Mouse (Mus musculus): ENCODE measurements around the gene Ccn2. TPM values are rescaled to one million over a fixed set of nuclear protein-coding genes. Genes with fewer than 3 reads are reported as not detected.

Ccn2 gene
- polyA plus RNA-seq, 1 experiment = 65.2 TPM

GRCm38 (mm10) chr10:24622586-24622985 lies 27.3 kb downstream of the Ccn2 start:
- Histone ChIP-seq H3K9me3 (replicated peaks; ENCODE audit: control insufficient read depth, insufficient read depth, low read length, poor library complexity, severe bottlenecking) (no peaks in the 10 kb centered on the region), H3K4me1 (ENCODE audit: control insufficient read depth, insufficient read depth, low read length) (no peaks in the 10 kb centered on the region), H3K36me3 (ENCODE audit: control insufficient read depth, insufficient read depth, low read length, poor library complexity, severe bottlenecking) (no peaks in the 10 kb centered on the region), H3K4me3 (ENCODE audit: low read depth, low read length) (no peak overlapping the region), H3K27ac (ENCODE audit: insufficient read depth, low read length) (no peak overlapping the region), H3K9ac (ENCODE audit: low read depth, poor library complexity, severe bottlenecking) (no peak overlapping the region), H3K27me3 (ENCODE audit: control insufficient read depth, insufficient read depth, low read length, poor library complexity, severe bottlenecking) (no peaks in the 10 kb centered on the region)
- TF ChIP-seq CTCF (IDR thresholded peaks at IDR 0.05; ENCODE audit: low read depth, low read length) (peak; percentile 100), EP300 (IDR thresholded peaks at IDR 0.05; ENCODE audit: insufficient read depth, low read depth, low read length) (no peak)

GRCm38 (mm10) chr10:24625060-24625701 lies 29.9 kb downstream of the Ccn2 start:
- H3K36me3 ChIP-seq (ENCODE audit: control insufficient read depth, insufficient read depth, low read length, poor library complexity, severe bottlenecking) = no peaks in the 10 kb centered on the region
- no peaks in the 10 kb centered on the region for H3K4me1 ChIP-seq (ENCODE audit: control insufficient read depth, insufficient read depth, low read length)
- no peak overlapping the region for H3K9ac ChIP-seq (ENCODE audit: low read depth, poor library complexity, severe bottlenecking)
- H3K9me3 ChIP-seq (replicated peaks; ENCODE audit: control insufficient read depth, insufficient read depth, low read length, poor library complexity, severe bottlenecking) = no peaks in the 10 kb centered on the region
- no peak overlapping the region for H3K4me3 ChIP-seq (ENCODE audit: low read depth, low read length)
- TF ChIP-seq POLR2A (IDR thresholded peaks at IDR 0.05; ENCODE audit: insufficient read depth, low read length) (no peak), CTCF (IDR thresholded peaks at IDR 0.05; ENCODE audit: low read depth, low read length) (peak; percentile 78), EP300 (IDR thresholded peaks at IDR 0.05; ENCODE audit: insufficient read depth, low read depth, low read length) (0 out of 2 replicates have a peak, but pooled peaks have one; percentile 12)
- no peaks in the 10 kb centered on the region for H3K27me3 ChIP-seq (ENCODE audit: control insufficient read depth, insufficient read depth, low read length, poor library complexity, severe bottlenecking)
- H3K27ac ChIP-seq (ENCODE audit: insufficient read depth, low read length) = no peak overlapping the region

GRCm38 (mm10) chr10:24627262-24627661 lies 32.0 kb downstream of the Ccn2 start:
- TF ChIP-seq CTCF (IDR thresholded peaks at IDR 0.05; ENCODE audit: low read depth, low read length) (no peak), POLR2A (IDR thresholded peaks at IDR 0.05; ENCODE audit: insufficient read depth, low read length) (no peak), EP300 (IDR thresholded peaks at IDR 0.05; ENCODE audit: insufficient read depth, low read depth, low read length) (no peak)
- Histone ChIP-seq H3K9ac (ENCODE audit: low read depth, poor library complexity, severe bottlenecking) (no peak overlapping the region), H3K27ac (ENCODE audit: insufficient read depth, low read length) (no peak overlapping the region), H3K9me3 (replicated peaks; ENCODE audit: control insufficient read depth, insufficient read depth, low read length, poor library complexity, severe bottlenecking) (no peaks in the 10 kb centered on the region), H3K36me3 (ENCODE audit: control insufficient read depth, insufficient read depth, low read length, poor library complexity, severe bottlenecking) (no peaks in the 10 kb centered on the region), H3K27me3 (ENCODE audit: control insufficient read depth, insufficient read depth, low read length, poor library complexity, severe bottlenecking) (no peaks in the 10 kb centered on the region), H3K4me3 (ENCODE audit: low read depth, low read length) (0 out of 2 replicates have a peak overlapping the region, but pooled peaks have one; percentile 17), H3K4me1 (ENCODE audit: control insufficient read depth, insufficient read depth, low read length) (no peaks in the 10 kb centered on the region)

GRCm38 (mm10) chr10:24628466-24628865 lies 33.2 kb downstream of the Ccn2 start:
- no peak overlapping the region for H3K9ac ChIP-seq (ENCODE audit: low read depth, poor library complexity, severe bottlenecking)
- no peaks in the 10 kb centered on the region for H3K4me1 ChIP-seq (ENCODE audit: control insufficient read depth, insufficient read depth, low read length)
- no peaks in the 10 kb centered on the region for H3K36me3 ChIP-seq (ENCODE audit: control insufficient read depth, insufficient read depth, low read length, poor library complexity, severe bottlenecking)
- no peak overlapping the region for H3K4me3 ChIP-seq (ENCODE audit: low read depth, low read length)
- H3K9me3 ChIP-seq (replicated peaks; ENCODE audit: control insufficient read depth, insufficient read depth, low read length, poor library complexity, severe bottlenecking) = no peaks in the 10 kb centered on the region
- TF ChIP-seq POLR2A (IDR thresholded peaks at IDR 0.05; ENCODE audit: insufficient read depth, low read length) (no peak), EP300 (IDR thresholded peaks at IDR 0.05; ENCODE audit: insufficient read depth, low read depth, low read length) (no peak), CTCF (IDR thresholded peaks at IDR 0.05; ENCODE audit: low read depth, low read length) (no peak)
- H3K27ac ChIP-seq (ENCODE audit: insufficient read depth, low read length) = no peak overlapping the region
- H3K27me3 ChIP-seq (ENCODE audit: control insufficient read depth, insufficient read depth, low read length, poor library complexity, severe bottlenecking) = no peaks in the 10 kb centered on the region

- Histone ChIP-seq H3K9me3 (replicated peaks; ENCODE audit: control insufficient read depth, insufficient read depth, low read length, poor library complexity, severe bottlenecking) (no peaks in the 10 kb centered on the region), H3K27me3 (ENCODE audit: control insufficient read depth, insufficient read depth, low read length, poor library complexity, severe bottlenecking) (no peaks in the 10 kb centered on the region), H3K36me3 (ENCODE audit: control insufficient read depth, insufficient read depth, low read length, poor library complexity, severe bottlenecking) (no peaks in the 10 kb centered on the region), H3K4me3 (ENCODE audit: low read depth, low read length) (no peak overlapping the region), H3K4me1 (ENCODE audit: control insufficient read depth, insufficient read depth, low read length) (no peaks in the 10 kb centered on the region), H3K9ac (ENCODE audit: low read depth, poor library complexity, severe bottlenecking) (no peak overlapping the region), H3K27ac (ENCODE audit: insufficient read depth, low read length) (no peak overlapping the region)
- TF ChIP-seq POLR2A (IDR thresholded peaks at IDR 0.05; ENCODE audit: insufficient read depth, low read length) = no peak
- TF ChIP-seq EP300 (IDR thresholded peaks at IDR 0.05; ENCODE audit: insufficient read depth, low read depth, low read length) = no peak
- TF ChIP-seq CTCF (IDR thresholded peaks at IDR 0.05; ENCODE audit: low read depth, low read length) = no peak
Observed at GRCm38 (mm10) chr10:24629086-24629720, 34.0 kb downstream of the Ccn2 start.

GRCm38 (mm10) chr10:24630469-24631081 lies 35.3 kb downstream of the Ccn2 start:
- no peaks in the 10 kb centered on the region for H3K27me3 ChIP-seq (ENCODE audit: control insufficient read depth, insufficient read depth, low read length, poor library complexity, severe bottlenecking)
- no peak overlapping the region for H3K9ac ChIP-seq (ENCODE audit: low read depth, poor library complexity, severe bottlenecking)
- H3K36me3 ChIP-seq (ENCODE audit: control insufficient read depth, insufficient read depth, low read length, poor library complexity, severe bottlenecking) = no peaks in the 10 kb centered on the region
- TF ChIP-seq POLR2A (IDR thresholded peaks at IDR 0.05; ENCODE audit: insufficient read depth, low read length) = no peak
- TF ChIP-seq EP300 (IDR thresholded peaks at IDR 0.05; ENCODE audit: insufficient read depth, low read depth, low read length) = no peak
- peak; percentile 78 for TF ChIP-seq CTCF (IDR thresholded peaks at IDR 0.05; ENCODE audit: low read depth, low read length)
- no peak overlapping the region for H3K27ac ChIP-seq (ENCODE audit: insufficient read depth, low read length)
- no peaks in the 10 kb centered on the region for H3K4me1 ChIP-seq (ENCODE audit: control insufficient read depth, insufficient read depth, low read length)
- no peak overlapping the region for H3K4me3 ChIP-seq (ENCODE audit: low read depth, low read length)
- no peaks in the 10 kb centered on the region for H3K9me3 ChIP-seq (replicated peaks; ENCODE audit: control insufficient read depth, insufficient read depth, low read length, poor library complexity, severe bottlenecking)
